ENCODE assay signal across 24 mouse cellular contexts in genomic region chr5:123952365-123953045, GRCm38 (mm10). TPM values are rescaled to one million over a fixed set of nuclear protein-coding genes. Genes with fewer than 3 reads are reported as not detected.
DNase-seq lines count a peak whose midpoint lies in the region; ATAC-seq and TF ChIP-seq lines count a peak whose summit lies in the region.
"Had no signal": no experiment of that assay in that cellular context is flagged by ENCODE, and none has a peak within 500 bp of the region (broad histone marks: within the 10 kb centered on the region; RNA-seq: fewer than 3 reads in every experiment).

No protein-coding gene starts in this region.

- DNase-seq in adrenal gland, postnatal 10 days: peak; percentile 59
- no peak for DNase-seq in adrenal gland, postnatal 25 days
- DNase-seq in layer of hippocampus, adult 2 months (ENCODE audit: low spot score in 2 of 2): peak; percentile 49 to 70
- DNase-seq in layer of hippocampus, adult 9-10 months (ENCODE audit: low spot score): no peak
- peak; percentile 47 to 57 for DNase-seq in right cerebral cortex, adult 2 months (ENCODE audit: low spot score in 2 of 2)
- DNase-seq in right cerebral cortex, postnatal 4 days: no peak
- no peak for DNase-seq in c-Kit-positive CD71-positive TER-119-positive erythroid progenitor cells, embryonic 14.5 days (ENCODE audit: low spot score)
- DNase-seq: cerebellum, adult 9-11 months; heart, postnatal 36 days; kidney, adult 9 months; kidney, postnatal 25 days; liver, embryonic 13.5 days; thymus, postnatal 14 days had no signal

- peak overlapping the region; percentile 67; the same call in 1 of the 2 replicates for H3K27ac ChIP-seq in layer of hippocampus, adult 2 months
- H3K27ac ChIP-seq: embryonic facial prominence, embryonic 12.5 days; forebrain, embryonic 13.5 days; hindbrain, embryonic 15.5 days; intestine, embryonic 15.5 days; liver, embryonic 13.5 days; macrophage had no signal

- ATAC-seq in cerebellum, adult (ENCODE audit: insufficient number of reproducible peaks, low FRiP score, low TSS enrichment): no peak
- ATAC-seq: activated CD4-positive, CD25-positive, alpha-beta regulatory T cell, adult 4 months; CD4-positive, CD25-positive, alpha-beta regulatory T cell, adult 4 months; forebrain, embryonic 13.5 days; intestine, embryonic 15.5 days had no signal

- no peak for TF ChIP-seq CTCF in layer of hippocampus, adult 2 months (conservative IDR thresholded peaks at IDR 0.05)

- H3K4me3 ChIP-seq in layer of hippocampus, adult 2 months: no peak overlapping the region
- H3K4me3 ChIP-seq: embryonic facial prominence, embryonic 12.5 days; erythroblast, embryonic 14.5 days; forebrain, embryonic 13.5 days; heart, embryonic 12.5 days; hindbrain, embryonic 15.5 days; intestine, embryonic 15.5 days; liver, embryonic 13.5 days had no signal

RNA-seq across cellular contexts. Expression of gene Hip1r, which starts 20.9 kb away (rescaled TPM):
- total RNA-seq in adrenal gland, postnatal 10 days (2021): 10 to 100 TPM; 18.2 to 22.5 TPM
- 17.9 and 18.3 TPM in 2 replicates for total RNA-seq in adrenal gland, postnatal 25 days (2021)
- 10 to 100 TPM; 42.8 to 43.8 TPM for total RNA-seq in layer of hippocampus, adult 2 months (2021)

RNA-seq across cellular contexts. Expression of gene Ccdc62, which starts 22.0 kb away (rescaled TPM):
- 1 to 10 TPM; 3.2 to 7.6 TPM for total RNA-seq in adrenal gland, postnatal 10 days (2021)
- total RNA-seq in adrenal gland, postnatal 25 days (2021): 4.9 and 5.0 TPM in 2 replicates
- 1 to 10 TPM; 2.6 to 4.5 TPM for total RNA-seq in layer of hippocampus, adult 2 months (2021)

RNA-seq across cellular contexts. Expression of gene Gm43518, which starts 25.3 kb away (rescaled TPM):
- not detected for total RNA-seq in adrenal gland, postnatal 10 days (2021)
- 1.9 TPM in 1 of 2 replicates, not detected in the other for total RNA-seq in adrenal gland, postnatal 25 days (2021)
- total RNA-seq in layer of hippocampus, adult 2 months (2021): 1 to 10 TPM in 1 of 2 experiments, under 1 TPM in 1; 0.87 to 1.3 TPM
- total RNA-seq: ES-E14; heart, postnatal 36 days had no signal

RNA-seq across cellular contexts. Expression of gene Denr, which starts 45.5 kb away (rescaled TPM):
- 10 to 100 TPM; 68.0 to 74.5 TPM for total RNA-seq in adrenal gland, postnatal 10 days (2021)
- total RNA-seq in adrenal gland, postnatal 25 days (2021): 65.3 and 87.6 TPM in 2 replicates
- 10 to 100 TPM; 64.7 to 66.7 TPM for total RNA-seq in layer of hippocampus, adult 2 months (2021)

Comparison
In these comparisons a context has a peak if more than half of its experiments do, and no peak if none do; other contexts are left out.
1. DNase-seq: peak in adrenal gland, postnatal 10 days (single experiment), layer of hippocampus, adult 2 months (2 of 2) and right cerebral cortex, adult 2 months (2 of 2); none in adrenal gland, postnatal 25 days (single experiment), layer of hippocampus, adult 9-10 months (single experiment), right cerebral cortex, postnatal 4 days (single experiment) and c-Kit-positive CD71-positive TER-119-positive erythroid progenitor cells, embryonic 14.5 days (single experiment).